In genomic region chr4:45745746-45746145, GRCm38 (mm10) we compare ENCODE assay signal across 17 mouse cellular contexts. TPM values are rescaled to one million over a fixed set of nuclear protein-coding genes. Genes with fewer than 3 reads are reported as not detected.
DNase-seq lines count a peak whose midpoint lies in the region; ATAC-seq and TF ChIP-seq lines count a peak whose summit lies in the region.
"Had no signal": no experiment of that assay in that cellular context is flagged by ENCODE, and none has a peak within 500 bp of the region (broad histone marks: within the 10 kb centered on the region; RNA-seq: fewer than 3 reads in every experiment).

No protein-coding gene starts in this region.

- TF ChIP-seq CTCF in forebrain, postnatal 0 days (IDR thresholded peaks at IDR 0.05; ENCODE audit: low read depth) = no peak

- H3K4me2 ChIP-seq in liver, embryonic 12.5 days = peak overlapping the region; percentile 42
- H3K4me2 ChIP-seq in stomach, embryonic 14.5 days (replicated peaks; ENCODE audit: low read depth, low read length) = no peak overlapping the region
- H3K4me2 ChIP-seq in forebrain, postnatal 0 days (ENCODE audit: low read depth) = no peak overlapping the region
- H3K4me2 ChIP-seq: embryonic facial prominence, embryonic 12.5 days; hindbrain, embryonic 15.5 days; lung, embryonic 15.5 days had no signal

- peaks cover 11% of the 10 kb centered on the region for H3K27me3 ChIP-seq in liver, embryonic 12.5 days (replicated peaks)
- no peaks in the 10 kb centered on the region for H3K27me3 ChIP-seq in stomach, embryonic 14.5 days (ENCODE audit: control insufficient read depth, insufficient read depth, low read length)
- no peaks in the 10 kb centered on the region for H3K27me3 ChIP-seq in forebrain, postnatal 0 days (ENCODE audit: insufficient read depth, low read length)
- H3K27me3 ChIP-seq: embryonic facial prominence, embryonic 12.5 days; hindbrain, embryonic 15.5 days; lung, embryonic 15.5 days had no signal

- no peaks in the 10 kb centered on the region for H3K36me3 ChIP-seq in liver, embryonic 12.5 days
- no peaks in the 10 kb centered on the region for H3K36me3 ChIP-seq in stomach, embryonic 14.5 days (ENCODE audit: control insufficient read depth, insufficient read depth, low read length)
- H3K36me3 ChIP-seq in forebrain, postnatal 0 days (ENCODE audit: insufficient read depth) = no peaks in the 10 kb centered on the region
- H3K36me3 ChIP-seq: embryonic facial prominence, embryonic 12.5 days; forebrain, embryonic 10.5 days; hindbrain, embryonic 15.5 days; lung, embryonic 15.5 days had no signal

- 30% methylated on average over 9 of the region's 9 CpGs for WGBS in liver, embryonic 12.5 days (ENCODE audit: insufficient replicate concordance)
- WGBS in stomach, embryonic 14.5 days = 28% methylated on average over 9 of the region's 9 CpGs
- WGBS in forebrain, postnatal 0 days = 67% methylated on average over 9 of the region's 9 CpGs

- H3K9ac ChIP-seq in liver, embryonic 12.5 days = no peak overlapping the region; the same call in 1 of the 2 replicates
- H3K9ac ChIP-seq in stomach, embryonic 14.5 days (replicated peaks; ENCODE audit: low read depth, low read length) = no peak overlapping the region
- H3K9ac ChIP-seq in forebrain, postnatal 0 days = no peak overlapping the region
- H3K9ac ChIP-seq: embryonic facial prominence, embryonic 12.5 days; hindbrain, embryonic 15.5 days; lung, embryonic 15.5 days had no signal

- peak; percentile 35 for DNase-seq in MN1 (ENCODE audit: low spot score)
- peak; percentile 36 for DNase-seq in c-Kit-positive CD71-positive TER-119-positive erythroid progenitor cells, embryonic 14.5 days (ENCODE audit: low spot score)
- no peak for DNase-seq in right cerebral cortex, postnatal 10 days (ENCODE audit: low spot score in 2 of 2)
- no peak for DNase-seq in forebrain, postnatal 0 days
- DNase-seq: cerebellum, adult 2 months; gastrocnemius, postnatal 10 days; heart, postnatal 10 days; kidney, postnatal 10 days; midbrain, embryonic 14.5 days had no signal

- no peaks in the 10 kb centered on the region for H3K9me3 ChIP-seq in liver, embryonic 12.5 days (replicated peaks)
- H3K9me3 ChIP-seq in stomach, embryonic 14.5 days (ENCODE audit: control insufficient read depth, low read depth, low read length) = no peaks in the 10 kb centered on the region
- no peaks in the 10 kb centered on the region for H3K9me3 ChIP-seq in forebrain, postnatal 0 days (ENCODE audit: low read length)
- H3K9me3 ChIP-seq: embryonic facial prominence, embryonic 12.5 days; forebrain, embryonic 10.5 days; hindbrain, embryonic 15.5 days; lung, embryonic 15.5 days had no signal

- peaks cover 25% of the 10 kb centered on the region for H3K4me1 ChIP-seq in liver, embryonic 12.5 days
- H3K4me1 ChIP-seq in stomach, embryonic 14.5 days (ENCODE audit: control insufficient read depth, insufficient read depth, low read length) = no peaks in the 10 kb centered on the region
- H3K4me1 ChIP-seq in forebrain, postnatal 0 days (ENCODE audit: insufficient read depth) = no peaks in the 10 kb centered on the region
- H3K4me1 ChIP-seq: embryonic facial prominence, embryonic 12.5 days had no signal

- H3K4me3 ChIP-seq in liver, embryonic 12.5 days = no peak overlapping the region
- no peak overlapping the region for H3K4me3 ChIP-seq in stomach, embryonic 14.5 days (ENCODE audit: low read depth, low read length)
- H3K4me3 ChIP-seq in forebrain, postnatal 0 days (ENCODE audit: low read depth, low read length) = no peak overlapping the region
- H3K4me3 ChIP-seq: embryonic facial prominence, embryonic 12.5 days; forebrain, embryonic 10.5 days; hindbrain, embryonic 15.5 days; layer of hippocampus, adult 2 months; lung, embryonic 15.5 days had no signal

- peak; percentile 85 for ATAC-seq in liver, embryonic 12.5 days
- ATAC-seq in stomach, embryonic 14.5 days (ENCODE audit: insufficient number of reproducible peaks, insufficient read depth, low FRiP score, low read depth) = peak; percentile 48; the same call in 1 of the 2 replicates
- ATAC-seq in cerebellum, adult (ENCODE audit: insufficient number of reproducible peaks, low FRiP score, low TSS enrichment) = no peak
- ATAC-seq in forebrain, postnatal 0 days = no peak

- H3K27ac ChIP-seq in liver, embryonic 12.5 days = peak overlapping the region; percentile 58
- H3K27ac ChIP-seq in stomach, embryonic 14.5 days (ENCODE audit: low read length) = 0 out of 2 replicates have a peak overlapping the region, but pooled peaks have one; percentile 34
- no peak overlapping the region for H3K27ac ChIP-seq in forebrain, postnatal 0 days (ENCODE audit: low read depth, low read length)
- H3K27ac ChIP-seq: embryonic facial prominence, embryonic 12.5 days; forebrain, embryonic 10.5 days; hindbrain, embryonic 15.5 days; layer of hippocampus, adult 2 months; lung, embryonic 15.5 days had no signal

RNA-seq across cellular contexts. Expression of gene Aldh1b1, which starts 53.1 kb away (rescaled TPM):
- 29.0 and 30.8 TPM in 2 replicates for polyA plus RNA-seq in liver, embryonic 12.5 days (2016; fragmentation: Nextera tagmentation; extraction: Ambion mirVana)
- 5.0 and 12.5 TPM in 2 replicates for polyA plus RNA-seq in stomach, embryonic 14.5 days (2014; fragmentation: Nextera tagmentation; extraction: Ambion mirVana)
- total RNA-seq in forebrain, postnatal 0 days (2014; rRNA removed) = 56.4 and 57.6 TPM in 2 replicates
- polyA plus RNA-seq in forebrain, postnatal 0 days (2015; fragmentation: Nextera tagmentation; extraction: Ambion mirVana) = 37.1 and 39.2 TPM in 2 replicates

Comparison
In these comparisons a context has a peak if more than half of its experiments do, and no peak if none do; other contexts are left out.
1. DNase-seq: peak in MN1 (single experiment) and c-Kit-positive CD71-positive TER-119-positive erythroid progenitor cells, embryonic 14.5 days (single experiment); none in right cerebral cortex, postnatal 10 days (0 of 2) and forebrain, postnatal 0 days (single experiment).
2. ATAC-seq: peak in liver, embryonic 12.5 days (single experiment) and stomach, embryonic 14.5 days (single experiment); none in cerebellum, adult (single experiment) and forebrain, postnatal 0 days (single experiment).